Mouse (Mus musculus): Measurements from ENCODE around the gene Bpifb3.

Bpifb3 gene

GRCm38 (mm10) chr2:153917930-153918329 lies at the start of gene Bpifb3:
Gene Bpifb3, plus strand, starts transcription at chr2:153918230.
- DNase-seq (ENCODE audit: extremely low spot score, low read depth, low spot score) = no peak

- no peak for DNase-seq (ENCODE audit: extremely low spot score, low read depth, low spot score)
These were observed 47.0 kb upstream of the Bpifb3 start, which contains the start of gene Sun5 for GRCm38 (mm10) chr2:153870984-153871383. Gene Sun5, minus strand, starts transcription at chr2:153871084.

DNA sequence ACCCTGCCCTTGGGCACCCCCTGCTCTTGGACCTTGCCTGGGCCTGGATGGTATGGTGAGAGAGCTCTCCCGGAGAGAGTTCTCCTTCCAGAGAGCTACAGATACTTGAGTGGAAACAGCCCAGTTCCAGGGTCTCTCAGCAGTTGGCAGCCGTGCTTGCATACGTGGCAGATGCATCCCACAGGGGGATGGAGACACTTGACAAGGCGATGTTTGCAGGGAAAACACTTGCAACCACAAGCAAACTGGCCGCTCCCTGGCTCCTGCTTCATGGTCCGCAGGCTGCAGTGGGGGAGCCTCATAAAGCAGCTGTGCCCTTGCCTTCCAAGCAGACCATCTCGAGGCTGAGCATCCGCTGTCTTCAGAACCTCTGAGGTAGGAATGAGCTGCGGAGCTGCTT lies 43.3 kb upstream of the Bpifb3 start, which contains the start of gene Bpifb2:
Bpifb2 (plus strand) TSS at position 301 of the 400 bp plus-strand sequence.
- no peak for DNase-seq (ENCODE audit: extremely low spot score, low read depth, low spot score)

DNA sequence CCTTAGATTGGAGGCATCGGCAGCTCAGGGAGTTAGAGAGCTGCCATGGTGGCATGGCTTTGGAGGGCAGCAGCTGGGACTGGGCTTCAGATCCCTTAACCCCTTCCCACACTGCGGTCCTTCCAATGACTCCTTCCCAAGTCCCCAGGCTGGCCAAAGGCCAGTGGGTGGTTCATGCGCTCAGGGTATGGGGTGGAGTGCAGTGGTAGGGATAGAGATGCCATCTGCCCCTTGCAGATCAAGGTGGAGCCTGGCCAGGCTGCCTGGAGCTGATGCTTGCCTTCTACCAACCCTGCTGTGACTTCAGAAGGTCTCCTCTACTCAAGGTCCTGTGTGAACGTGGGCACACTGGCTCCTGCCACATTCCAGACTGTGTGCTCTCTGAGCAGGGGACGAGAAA lies 18.9 kb upstream of the Bpifb3 start:
- DNase-seq (ENCODE audit: extremely low spot score, low read depth, low spot score) = no peak

GRCm38 (mm10) chr2:153900088-153900487 lies 17.9 kb upstream of the Bpifb3 start, which contains the start of gene Bpifb6:
Gene Bpifb6, plus strand, starts transcription at chr2:153900388.
- DNase-seq (ENCODE audit: extremely low spot score, low read depth, low spot score) = no peak

DNA sequence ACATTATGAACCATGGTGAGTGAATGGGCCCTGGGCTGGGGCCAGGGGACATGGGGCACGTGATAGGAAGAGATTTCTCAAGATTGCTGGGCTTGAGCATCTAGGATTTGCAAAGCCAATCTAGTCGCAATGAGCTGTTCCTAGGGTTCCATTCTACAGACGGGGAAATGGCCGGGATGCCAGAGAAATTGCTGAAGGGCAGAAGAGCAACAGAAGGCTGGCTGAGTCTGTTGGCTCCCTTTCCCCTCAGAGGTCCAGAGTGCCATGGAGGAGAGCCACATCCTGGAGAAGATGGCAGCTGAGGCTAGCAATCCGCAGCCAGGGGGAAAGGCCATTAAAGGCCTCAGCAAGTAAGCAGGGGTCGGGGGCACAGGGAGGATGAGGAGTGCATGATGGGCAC lies 15.3 kb upstream of the Bpifb3 start:
- no peak for DNase-seq (ENCODE audit: extremely low spot score, low read depth, low spot score)

DNA sequence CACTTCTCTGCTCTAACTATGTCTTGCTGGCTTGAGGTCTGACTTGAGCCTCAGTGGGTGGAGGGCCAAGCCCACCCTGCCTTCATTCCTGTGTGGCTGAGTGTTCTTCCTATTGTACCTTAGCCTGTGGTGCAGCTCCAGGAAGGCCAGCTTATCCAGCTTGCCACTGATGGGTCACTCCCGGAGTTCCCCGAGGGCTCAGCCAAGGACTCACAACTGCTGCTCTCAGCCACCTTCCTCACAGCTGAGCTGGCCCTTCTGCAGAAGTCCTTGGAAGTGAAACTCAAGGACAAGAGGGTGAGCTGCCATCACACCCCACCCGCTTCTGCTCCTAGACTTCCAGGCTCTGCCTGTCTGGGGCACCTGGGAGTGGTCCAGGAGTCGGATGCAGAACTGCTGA lies 11.4 kb upstream of the Bpifb3 start:
- no peak for DNase-seq (ENCODE audit: extremely low spot score, low read depth, low spot score)

DNA sequence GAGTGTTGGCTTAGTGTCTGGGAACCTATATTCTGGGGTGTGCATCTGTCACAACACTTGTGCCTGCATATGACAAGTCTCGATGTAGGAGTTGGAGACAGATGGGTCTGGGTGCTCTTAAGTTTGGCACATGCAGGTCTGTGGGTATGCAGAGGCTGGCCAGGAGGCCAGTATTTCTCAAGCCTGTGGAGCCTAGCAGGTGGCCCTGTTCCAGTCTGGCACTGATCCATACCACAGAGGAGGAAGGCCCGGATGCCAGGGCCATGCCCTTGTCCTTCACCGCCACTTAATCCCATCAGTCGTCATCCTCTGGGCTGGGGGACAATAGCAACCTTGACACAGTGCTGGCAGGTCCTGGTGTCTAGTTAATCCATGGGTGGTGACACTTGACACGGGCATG lies 3.9 kb upstream of the Bpifb3 start:
- DNase-seq (ENCODE audit: extremely low spot score, low read depth, low spot score) = no peak

- DNase-seq (ENCODE audit: extremely low spot score, low read depth, low spot score) = no peak
These were observed 3.2 kb downstream of the Bpifb3 start for GRCm38 (mm10) chr2:153921246-153921645.

DNA sequence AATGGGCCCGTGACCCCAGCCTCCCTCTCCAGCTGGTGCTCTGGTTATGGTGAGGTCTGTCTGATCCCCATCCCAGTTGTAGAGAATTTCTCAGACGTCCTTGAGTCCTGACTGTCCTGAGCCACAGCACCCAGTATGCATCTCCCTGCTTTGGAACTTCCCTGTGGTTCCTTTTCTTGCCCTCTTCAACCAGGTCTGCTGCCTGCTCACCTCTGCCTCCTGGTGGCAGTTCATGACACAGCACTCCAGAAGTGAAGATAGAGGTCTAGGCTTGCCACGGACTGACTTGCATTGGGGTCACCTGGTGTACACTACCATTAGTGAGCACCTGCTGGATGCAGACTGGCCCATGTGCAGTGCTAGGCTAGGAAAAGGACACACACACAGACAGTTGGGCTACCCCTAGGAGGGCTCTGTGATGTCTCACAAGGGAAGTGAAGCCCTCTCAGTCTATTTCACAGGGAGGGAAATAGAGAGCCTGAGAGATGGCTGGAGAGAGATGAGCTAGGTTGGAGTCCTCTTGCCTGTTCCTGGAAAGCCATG lies 11.9 kb downstream of the Bpifb3 start:
- peak; percentile 20 for DNase-seq (ENCODE audit: extremely low spot score, low read depth, low spot score)

DNA sequence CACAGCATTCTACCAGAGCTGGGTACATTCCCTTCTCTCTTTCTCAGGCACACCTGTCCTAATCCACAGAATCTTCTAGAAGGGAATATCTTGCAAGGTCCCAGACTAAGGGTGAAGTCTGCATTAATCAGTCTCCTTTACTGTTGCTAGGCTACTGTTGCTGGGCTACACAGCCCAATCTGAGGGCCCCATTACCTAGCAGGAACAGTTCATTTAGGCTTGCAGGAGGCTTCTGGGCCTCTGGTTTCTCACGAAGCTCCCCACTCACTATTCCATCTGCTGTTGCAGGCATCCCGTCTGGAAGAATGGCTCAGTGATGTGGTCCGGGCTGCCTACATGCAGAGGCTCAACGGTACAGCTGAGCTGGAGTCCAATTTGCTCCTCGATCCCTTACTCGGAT lies 13.1 kb downstream of the Bpifb3 start:
- DNase-seq (ENCODE audit: extremely low spot score, low read depth, low spot score) = no peak

GRCm38 (mm10) chr2:153933311-153933710 lies 15.3 kb downstream of the Bpifb3 start:
- DNase-seq (ENCODE audit: extremely low spot score, low read depth, low spot score) = no peak

- no peak for DNase-seq (ENCODE audit: extremely low spot score, low read depth, low spot score)
These were observed 17.3 kb downstream of the Bpifb3 start for GRCm38 (mm10) chr2:153935348-153935747.

DNA sequence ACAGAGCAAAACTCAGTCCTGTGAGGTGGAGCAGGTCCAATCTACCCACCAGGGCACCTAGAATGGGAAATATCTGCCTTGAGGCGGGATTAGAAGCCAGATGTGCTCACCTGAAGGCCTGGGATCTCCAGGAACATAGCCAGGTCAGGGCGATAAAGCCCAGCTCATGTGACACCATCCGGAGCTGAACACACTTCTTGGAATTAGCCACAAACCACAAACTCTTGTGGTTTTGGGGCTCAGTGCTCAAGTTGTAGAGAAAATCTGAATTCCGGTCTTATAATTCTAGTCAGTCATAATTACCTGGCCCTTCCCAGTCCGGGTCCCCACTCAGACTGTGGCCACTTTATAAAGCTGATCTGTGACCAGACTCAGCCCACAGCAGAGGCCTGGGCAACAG lies 19.8 kb downstream of the Bpifb3 start, which contains the start of gene Bpifb4:
Bpifb4 (plus strand) TSS at position 370 of the 400 bp plus-strand sequence.
- DNase-seq (ENCODE audit: extremely low spot score, low read depth, low spot score) = no peak

DNA sequence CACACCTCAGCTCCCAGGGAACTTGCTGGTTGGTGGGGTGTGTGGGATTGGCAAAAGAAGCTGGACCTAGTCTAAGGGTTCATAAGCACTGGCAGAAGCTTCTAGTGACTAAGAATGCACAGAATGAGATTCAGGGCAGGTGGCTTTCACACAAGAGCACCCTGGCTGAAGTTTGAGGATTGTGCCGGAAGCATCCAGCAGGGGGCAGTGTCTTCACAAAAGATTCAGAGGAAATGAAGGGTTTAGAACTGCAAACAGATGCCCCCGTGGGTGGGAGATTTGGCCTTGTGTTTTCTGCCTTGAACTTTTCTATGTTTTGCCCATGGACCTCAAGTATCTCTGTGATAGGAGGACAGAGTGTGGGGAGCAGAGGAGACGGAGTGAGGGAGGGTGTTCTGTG lies 25.5 kb downstream of the Bpifb3 start:
- DNase-seq (ENCODE audit: extremely low spot score, low read depth, low spot score) = peak; percentile 12

DNA sequence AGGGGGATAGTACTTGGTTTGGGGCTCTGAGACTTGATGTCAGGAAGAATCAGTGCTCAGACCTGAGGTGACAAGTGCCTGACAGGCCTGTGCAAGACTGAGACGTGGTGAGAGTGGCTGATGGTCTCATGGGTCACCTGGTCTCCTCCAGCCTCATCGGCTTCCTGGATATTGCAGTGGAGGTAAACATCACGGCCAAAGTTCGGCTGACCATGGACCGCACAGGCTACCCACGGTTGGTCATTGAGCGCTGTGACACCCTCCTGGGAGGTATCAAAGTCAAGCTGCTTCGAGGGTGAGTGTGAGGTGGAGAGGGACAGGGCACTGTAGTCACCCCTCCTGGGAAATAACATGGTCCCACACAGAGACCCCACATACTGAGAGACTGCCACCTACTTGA lies 26.5 kb downstream of the Bpifb3 start:
- no peak for DNase-seq (ENCODE audit: extremely low spot score, low read depth, low spot score)

DNA sequence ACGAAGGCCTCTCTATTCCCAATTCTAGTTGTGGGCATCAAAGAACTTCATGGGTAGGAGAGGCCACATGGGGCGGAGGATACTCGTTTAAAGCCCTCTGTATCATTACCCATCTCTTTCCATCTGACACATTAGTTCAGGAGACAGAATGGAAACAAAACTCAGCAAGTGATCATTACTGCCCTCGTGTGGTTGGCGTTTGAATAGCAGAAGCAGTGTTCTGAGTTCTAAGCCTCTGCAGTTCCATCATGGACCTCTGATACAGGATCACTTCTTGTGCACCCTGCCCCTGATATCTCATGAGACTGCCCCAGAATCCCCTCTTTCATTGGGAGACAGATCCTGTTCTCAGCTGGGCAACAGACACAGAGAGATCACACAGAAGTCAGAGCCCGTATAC lies 34.9 kb downstream of the Bpifb3 start:
- peak; percentile 35 for DNase-seq (ENCODE audit: extremely low spot score, low read depth, low spot score)

DNA sequence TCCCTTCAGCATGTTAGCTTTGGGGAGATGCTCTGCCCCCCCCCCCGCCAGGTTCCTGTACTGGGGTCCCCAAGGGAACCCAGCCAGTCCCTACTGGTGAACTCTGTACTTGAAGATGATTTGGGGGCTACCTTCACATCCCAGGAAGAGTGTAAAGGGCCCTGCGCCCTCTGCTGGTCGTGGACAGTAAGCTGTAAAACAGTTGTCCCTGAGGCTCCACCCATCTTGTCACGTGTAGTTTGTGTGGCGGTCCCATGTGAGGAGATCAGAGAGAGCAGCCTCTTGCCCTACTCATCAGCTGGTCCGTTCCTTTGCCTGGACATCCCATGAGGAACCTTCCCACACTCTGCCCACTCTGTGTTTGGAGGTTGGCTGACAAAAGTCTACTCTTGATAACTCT lies 35.8 kb downstream of the Bpifb3 start:
- DNase-seq (ENCODE audit: extremely low spot score, low read depth, low spot score) = peak; percentile 35

GRCm38 (mm10) chr2:153962821-153963331 lies 44.8 kb downstream of the Bpifb3 start:
- DNase-seq (ENCODE audit: extremely low spot score, low read depth, low spot score) = no peak

- DNase-seq (ENCODE audit: extremely low spot score, low read depth, low spot score) = no peak
These were observed 45.3 kb downstream of the Bpifb3 start for GRCm38 (mm10) chr2:153963334-153963733.

- no peak for DNase-seq (ENCODE audit: extremely low spot score, low read depth, low spot score)
These were observed 52.2 kb downstream of the Bpifb3 start for GRCm38 (mm10) chr2:153970221-153970620.

DNA sequence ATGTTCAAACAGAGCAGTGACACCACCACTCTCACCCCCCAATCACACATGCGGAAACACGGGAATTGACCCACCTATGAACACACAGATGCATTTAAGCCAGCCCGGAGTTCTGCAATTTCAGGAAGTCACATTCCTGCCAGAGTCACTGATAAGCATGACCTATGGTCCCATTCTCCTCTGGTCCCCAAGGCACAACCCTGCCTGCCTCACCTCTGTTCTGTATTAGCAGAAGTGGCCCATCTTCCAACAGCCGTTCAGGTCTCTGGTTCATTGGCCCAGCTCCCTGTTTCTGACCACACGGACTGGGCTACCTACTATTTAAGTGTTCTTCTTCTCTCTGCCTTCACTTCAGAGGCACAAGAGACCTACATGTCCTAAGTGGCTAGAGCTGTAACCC lies 56.6 kb downstream of the Bpifb3 start, which contains the start of gene Bpifa6:
Bpifa6 (plus strand) TSS at position 364 of the 400 bp plus-strand sequence.
- DNase-seq (ENCODE audit: extremely low spot score, low read depth, low spot score) = no peak
